Mouse (Mus musculus) kidney, postnatal 4 days (tissue): ENCODE results near the gene Agap2.

Source experiments
- DNase-seq, 2 experiments: peaks; one replicate each; pipeline ENCODE4 v3.0.0; 2021; ENCODE audit warnings: mixed read lengths in 2 of 2

The Agap2 gene

GRCm38 (mm10) chr10:127075080-127075479 is at the start of gene Agap2:
Gene Agap2 (plus strand): TSS chr10:127075284.
- no peak for DNase-seq

- DNase-seq, result peak; percentile 96 to 97
These were observed 44.5 kb upstream of the Agap2 start, which contains the start of gene Tsfm for GRCm38 (mm10) chr10:127030336-127031296. Gene Tsfm (minus strand): TSS chr10:127030840.

GRCm38 (mm10) chr10:127033301-127033741 is 41.8 kb upstream of the Agap2 start:
- DNase-seq, result peak; percentile 32 to 33

GRCm38 (mm10) chr10:127036273-127036672 is 38.8 kb upstream of the Agap2 start:
- DNase-seq, result peak in 1 of 2 experiments; percentile 52

GRCm38 (mm10) chr10:127037641-127038040 is 37.4 kb upstream of the Agap2 start:
- DNase-seq, result no peak

- DNase-seq, result peak; percentile 27 to 43
These were observed 34.4 kb upstream of the Agap2 start for GRCm38 (mm10) chr10:127040569-127041214.

GRCm38 (mm10) chr10:127041274-127041766 is 33.8 kb upstream of the Agap2 start, which contains the start of the genes Mettl1 and Eef1akmt3:
Gene Mettl1 (plus strand): TSS chr10:127041414.
Gene Eef1akmt3 (minus strand): TSS chr10:127041513.
- DNase-seq, result peak; percentile 61 to 70

GRCm38 (mm10) chr10:127041774-127042338 is 33.2 kb upstream of the Agap2 start:
- peak; percentile 93 to 95 for DNase-seq

- DNase-seq, result no peak
These were observed 32.5 kb upstream of the Agap2 start for GRCm38 (mm10) chr10:127042468-127043115.

- DNase-seq, result peak; percentile 44 to 65
These were observed 31.9 kb upstream of the Agap2 start for GRCm38 (mm10) chr10:127043187-127043586.

- DNase-seq, result no peak
These were observed 27.1 kb upstream of the Agap2 start, which contains the start of gene Cyp27b1 for GRCm38 (mm10) chr10:127047954-127048353. Gene Cyp27b1 (plus strand): TSS chr10:127048250.

- no peak for DNase-seq
These were observed 26.3 kb upstream of the Agap2 start for GRCm38 (mm10) chr10:127048608-127049394.

- peak; percentile 35 to 58 for DNase-seq
These were observed 25.5 kb upstream of the Agap2 start for GRCm38 (mm10) chr10:127049395-127050118.

GRCm38 (mm10) chr10:127050119-127050474 is 25.0 kb upstream of the Agap2 start:
- DNase-seq, result no peak

- peak; percentile 68 to 70 for DNase-seq
These were observed 20.4 kb upstream of the Agap2 start for GRCm38 (mm10) chr10:127054646-127055045.

- no peak for DNase-seq
These were observed 19.7 kb upstream of the Agap2 start for GRCm38 (mm10) chr10:127055406-127055805.

GRCm38 (mm10) chr10:127056490-127056889 is 18.6 kb upstream of the Agap2 start:
- DNase-seq, result no peak

- DNase-seq, result peak; percentile 89 to 90
These were observed 16.9 kb upstream of the Agap2 start for GRCm38 (mm10) chr10:127058161-127058560.

- DNase-seq, result no peak
These were observed 16.4 kb upstream of the Agap2 start for GRCm38 (mm10) chr10:127058708-127059107.

GRCm38 (mm10) chr10:127059174-127059967 is 15.7 kb upstream of the Agap2 start:
- DNase-seq, result peak; percentile 41 to 62
